Mouse (Mus musculus) CH12.LX (cell line): ENCODE results near the gene Gclm. TPM values are rescaled to one million over a fixed set of nuclear protein-coding genes. Genes with fewer than 3 reads are reported as not detected.

Source experiments
- DNase-seq: peaks from one replicate; pipeline ENCODE4 v3.0.0-alpha.2; 2013; ENCODE audit errors: extremely low read depth
- H3K27ac ChIP-seq: 2 replicates; pipeline ENCODE4 v1.5.1; 2012; ENCODE audit warnings: low read depth, mild to moderate bottlenecking, control low read depth, moderate library complexity; ENCODE audit not compliant: insufficient read depth
- H3K27me3 ChIP-seq: replicated peaks from 2 replicates; pipeline ENCODE3; 2012; ENCODE audit warnings: inconsistent platforms
- H3K36me3 ChIP-seq, 2 experiments: replicated peaks in 1 of 2; 2 replicates each; pipeline versions ENCODE3 to v1.6.1; 2012; ENCODE audit warnings: inconsistent platforms in 1 of 2, low read length in 1 of 2, mild to moderate bottlenecking in 1 of 2, mixed read lengths in 1 of 2, moderate library complexity in 1 of 2; ENCODE audit not compliant: control insufficient read depth in 1 of 2, insufficient read depth in 1 of 2
- H3K4me1 ChIP-seq, 2 experiments: 2 replicates each; pipeline ENCODE4 v1.6.1; 2012; ENCODE audit warnings: inconsistent platforms in 1 of 2, moderate library complexity in 1 of 2; ENCODE audit not compliant: insufficient read depth in 2 of 2, control insufficient read depth in 1 of 2
- H3K4me2 ChIP-seq: 2 replicates; pipeline ENCODE4 v1.6.1; 2012; ENCODE audit warnings: low read depth, mild to moderate bottlenecking, control low read depth; ENCODE audit not compliant: poor library complexity, insufficient read depth, severe bottlenecking
- H3K4me3 ChIP-seq, 3 experiments: fragments of 150-350 bp in 1 of 3; sonication (generic) in 1 of 3; replicated peaks in 1 of 3; 2 replicates each; pipeline versions ENCODE3 to v1.5.1; 2011 to 2012; ENCODE audit warnings: low read depth in 2 of 3, low read length in 2 of 3, mild to moderate bottlenecking in 2 of 3, moderate library complexity in 2 of 3, control low read depth in 1 of 3, improper control_type of control experiment in 1 of 3, inconsistent platforms in 1 of 3, mixed read lengths in 1 of 3; ENCODE audit not compliant: poor library complexity in 1 of 3
- H3K79me2 ChIP-seq: replicated peaks from 2 replicates; pipeline ENCODE4 v1.6.1; 2012; ENCODE audit warnings: mild to moderate bottlenecking, moderate library complexity; ENCODE audit not compliant: control insufficient read depth, poor library complexity, insufficient read depth, severe bottlenecking; ENCODE audit errors: extremely low read depth
- H3K9ac ChIP-seq: 2 replicates; pipeline ENCODE4 v1.6.1; 2012; ENCODE audit warnings: low read depth, mild to moderate bottlenecking, control low read depth, moderate library complexity; ENCODE audit not compliant: insufficient read depth
- H3K9me3 ChIP-seq: replicated peaks from 2 replicates; pipeline ENCODE3; 2012; ENCODE audit warnings: low read length, inconsistent platforms, mixed read lengths
- E2F4 ChIP-seq: IDR thresholded peaks from 2 replicates; pipeline ENCODE4 v1.6.1; 2011; ENCODE audit warnings: low read depth, low read length, improper control_type of control experiment; ENCODE audit not compliant: insufficient replicate concordance
- ELF1 ChIP-seq: IDR thresholded peaks from 2 replicates; pipeline ENCODE4 v1.6.1; 2014; ENCODE audit warnings: low read depth, mild to moderate bottlenecking, inconsistent platforms, low read length, improper control_type of control experiment
- EP300 ChIP-seq: IDR thresholded peaks from 2 replicates; pipeline ENCODE4 v1.6.1; 2011; ENCODE audit warnings: low read length, improper control_type of control experiment
- ETS1 ChIP-seq: conservative IDR thresholded peaks from 2 replicates; pipeline ENCODE4 v1.6.1; 2012; ENCODE audit warnings: low read depth, mild to moderate bottlenecking, inconsistent platforms, low read length, improper control_type of control experiment, moderate library complexity
- HCFC1 ChIP-seq: IDR thresholded peaks from 2 replicates; pipeline ENCODE4 v1.6.1; 2012; ENCODE audit warnings: low read depth, mild to moderate bottlenecking, inconsistent platforms, low read length, improper control_type of control experiment
- JUND ChIP-seq: conservative IDR thresholded peaks from 2 replicates; pipeline ENCODE4 v1.6.1; 2011; ENCODE audit warnings: low read depth, low read length, improper control_type of control experiment
- MAFK ChIP-seq: IDR thresholded peaks from 2 replicates; pipeline ENCODE4 v1.6.1; 2011; ENCODE audit warnings: low read length, improper control_type of control experiment; ENCODE audit not compliant: insufficient replicate concordance
- MAX ChIP-seq: IDR thresholded peaks from 2 replicates; pipeline ENCODE4 v1.6.1; 2011; ENCODE audit warnings: low read length, improper control_type of control experiment
- MAZ ChIP-seq: IDR thresholded peaks from 2 replicates; pipeline ENCODE4 v1.6.1; 2012; ENCODE audit warnings: low read depth, mild to moderate bottlenecking, inconsistent platforms, low read length, improper control_type of control experiment, moderate library complexity
- MEF2A ChIP-seq: IDR thresholded peaks from 2 replicates; pipeline ENCODE4 v1.6.1; 2014; ENCODE audit warnings: low read depth, mild to moderate bottlenecking, inconsistent platforms, low read length, improper control_type of control experiment, borderline replicate concordance
- MXI1 ChIP-seq: IDR thresholded peaks from 2 replicates; pipeline ENCODE4 v1.6.1; 2011; ENCODE audit warnings: mild to moderate bottlenecking, low read depth, low read length, improper control_type of control experiment
- MYC ChIP-seq: IDR thresholded peaks from 2 replicates; pipeline ENCODE4 v1.6.1; 2011; ENCODE audit warnings: low read depth, mild to moderate bottlenecking, improper control_type of control experiment, low read length
- PAX5 ChIP-seq: IDR thresholded peaks from 2 replicates; pipeline ENCODE4 v1.6.1; 2012; ENCODE audit warnings: low read length, inconsistent platforms, mixed read lengths
- RAD21 ChIP-seq: IDR thresholded peaks from 2 replicates; pipeline ENCODE4 v1.6.1; 2011; ENCODE audit warnings: low read depth, mild to moderate bottlenecking, low read length, improper control_type of control experiment, moderate library complexity
- SMC3 ChIP-seq: IDR thresholded peaks from 2 replicates; pipeline ENCODE4 v1.6.1; 2011; ENCODE audit warnings: low read depth, low read length, improper control_type of control experiment
- TBP ChIP-seq: conservative IDR thresholded peaks from 2 replicates; pipeline ENCODE4 v1.6.1; 2011; ENCODE audit warnings: low read depth, low read length, improper control_type of control experiment
- TCF12 ChIP-seq: IDR thresholded peaks from 2 replicates; pipeline ENCODE4 v1.6.1; 2014; ENCODE audit warnings: low read depth, mild to moderate bottlenecking, inconsistent platforms, low read length, improper control_type of control experiment
- UBTF ChIP-seq: IDR thresholded peaks from 2 replicates; pipeline ENCODE4 v1.6.1; 2012; ENCODE audit warnings: low read depth, mild to moderate bottlenecking, inconsistent platforms, low read length, improper control_type of control experiment, moderate library complexity
- USF2 ChIP-seq: conservative IDR thresholded peaks from 2 replicates; pipeline ENCODE4 v1.6.1; 2011; ENCODE audit warnings: low read depth, low read length, improper control_type of control experiment
- ZC3H11A ChIP-seq: IDR thresholded peaks from 2 replicates; pipeline ENCODE4 v1.6.1; 2012; ENCODE audit warnings: low read depth, mild to moderate bottlenecking, inconsistent platforms, low read length, improper control_type of control experiment
- ZMIZ1 ChIP-seq: IDR thresholded peaks from 2 replicates; pipeline ENCODE4 v1.6.1; 2012; ENCODE audit warnings: low read depth, mild to moderate bottlenecking, inconsistent platforms, low read length, improper control_type of control experiment
- dilution Hi-C: fragments of 300-500 bp; cut with MboI; formaldehyde crosslinking; loops from 2 replicates; pipeline ENCODE4 v1.14.3; 2020; ENCODE audit warnings: low sequenced_read_pairs; ENCODE audit not compliant: extremely low pct_unique_long_range_greater_than_20kb, extremely low pct_ligation_motif_present
- in situ Hi-C: fragments of 300-500 bp; cut with MboI; formaldehyde crosslinking; loops from 3 replicates; pipeline ENCODE4 v1.14.3; 2019; ENCODE audit warnings: low sequenced_read_pairs, low pct_ligation_motif_present, low pct_unique_long_range_greater_than_20kb, mixed read lengths
- polyA plus RNA-seq: library from polyadenylated mRNA; unstranded; fragments of >175 nt; gene quantifications from 2 replicates; pipeline ENCODE4 v1.2.1, GENCODE M21; 2012; ENCODE audit warnings: low read depth; ENCODE audit not compliant: insufficient read length
- total RNA-seq, 2 experiments: library from RNA; depleted of rRNA; stranded (reverse); fragments of 300-350 nt in 1 of 2; fragments of >200 nt in 1 of 2; gene quantifications; 2 replicates each; pipeline ENCODE4 v1.2.3; 2012 to 2014

The Gclm gene
- total and polyA plus RNA-seq, 3 experiments = 26.1 to 195 (median 108) TPM

DNA sequence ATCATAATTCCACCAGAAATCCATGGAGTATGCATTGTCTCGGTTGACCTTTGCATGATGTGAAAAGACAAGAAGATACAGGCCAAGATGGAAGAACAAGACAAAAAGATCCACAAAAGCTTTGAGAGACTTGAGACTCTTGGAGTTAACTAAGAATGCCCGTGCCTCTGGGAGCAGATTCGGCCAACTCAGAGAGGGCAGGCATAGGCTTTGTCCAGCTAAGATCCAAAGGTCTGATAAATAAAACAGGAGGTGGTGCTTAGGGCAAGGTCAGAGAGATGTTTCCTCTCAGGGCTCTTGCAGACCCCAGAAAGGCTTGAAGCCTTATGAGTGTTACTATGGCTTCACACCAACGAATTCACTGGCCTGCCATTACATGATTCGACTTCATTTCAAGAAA lies 45.3 kb upstream of the Gclm start (continued):
- TF ChIP-seq PAX5 = no peak
- TF ChIP-seq, all 38 proteins: peak for 0

DNA sequence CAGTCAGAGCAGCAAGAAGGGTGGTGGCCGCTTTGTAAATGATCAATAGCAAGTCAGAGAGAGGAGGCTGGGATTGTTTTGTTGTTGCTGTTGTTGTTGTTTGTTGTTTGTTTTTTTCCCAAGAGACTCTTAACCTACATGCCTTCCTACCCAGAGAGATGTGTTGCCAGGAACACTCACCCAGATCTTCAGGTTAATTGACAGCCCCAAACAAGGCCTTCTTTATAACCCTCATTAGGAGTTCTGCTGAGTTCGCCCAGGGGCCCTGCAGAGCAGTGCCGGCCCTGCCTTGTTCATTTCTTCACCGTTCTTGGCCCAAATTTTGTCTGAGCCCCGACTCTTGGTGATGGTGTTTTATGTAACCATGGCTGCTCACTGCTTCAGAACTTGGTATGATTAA lies 44.9 kb upstream of the Gclm start:
- H3K4me3 ChIP-seq = no peak overlapping the region
- no peak for TF ChIP-seq MAZ
- TF ChIP-seq TBP = no peak
- no peak for TF ChIP-seq MXI1
- TF ChIP-seq ZMIZ1 = no peak
- no peak for TF ChIP-seq SMC3
- no peak for TF ChIP-seq E2F4
- no peak for TF ChIP-seq RAD21
- TF ChIP-seq MAFK = no peak
- TF ChIP-seq MYC = no peak
- TF ChIP-seq JUND = no peak
- TF ChIP-seq USF2 = no peak
- no peak for TF ChIP-seq ZC3H11A
- TF ChIP-seq HCFC1 = no peak
- TF ChIP-seq ELF1 = no peak
- no peak for TF ChIP-seq MEF2A
- no peaks in the 10 kb centered on the region for H3K4me1 ChIP-seq
- in situ Hi-C loops = no loop called here
- H3K9me3 ChIP-seq = no peaks in the 10 kb centered on the region
- H3K4me2 ChIP-seq = no peak overlapping the region
- H3K79me2 ChIP-seq = no peaks in the 10 kb centered on the region
- DNase-seq = no peak
- dilution Hi-C loops = no loop called here
- no peaks in the 10 kb centered on the region for H3K36me3 ChIP-seq
- H3K27me3 ChIP-seq = no peaks in the 10 kb centered on the region
- no peak overlapping the region for H3K27ac ChIP-seq
- no peak overlapping the region for H3K9ac ChIP-seq

DNA sequence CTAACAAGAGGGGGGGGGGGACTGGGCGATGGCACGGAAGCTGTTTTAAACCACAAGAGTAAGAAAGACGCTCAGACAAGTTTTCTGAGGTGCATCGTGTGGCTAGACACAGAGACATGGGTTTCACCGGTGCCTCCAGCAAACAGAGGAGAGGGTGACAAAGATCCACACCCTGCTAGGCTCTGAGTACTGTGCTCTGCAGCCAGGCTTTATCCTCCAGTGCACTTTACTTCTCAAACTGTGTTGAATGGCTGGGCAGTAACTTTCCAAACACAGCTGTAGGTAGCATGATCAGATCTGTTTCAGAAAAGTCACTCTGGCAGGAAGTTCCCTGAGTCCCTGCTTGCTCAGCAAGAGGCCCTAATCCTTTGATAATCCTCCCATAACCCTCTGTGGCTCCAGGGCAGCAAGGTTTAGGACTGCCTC lies 43.0 kb upstream of the Gclm start:
- Histone ChIP-seq H3K4me3 (no peak overlapping the region), H3K27ac (no peak overlapping the region), H3K79me2 (no peaks in the 10 kb centered on the region), H3K9ac (no peak overlapping the region), H3K4me2 (no peak overlapping the region), H3K4me1 (no peaks in the 10 kb centered on the region), H3K9me3 (no peaks in the 10 kb centered on the region), H3K36me3 (no peaks in the 10 kb centered on the region), H3K27me3 (no peaks in the 10 kb centered on the region)
- TF ChIP-seq ZMIZ1 = no peak
- no peak for TF ChIP-seq MAX
- no peak for TF ChIP-seq MXI1
- no peak for TF ChIP-seq MAZ
- no peak for TF ChIP-seq UBTF
- TF ChIP-seq ETS1 = no peak
- TF ChIP-seq EP300 = no peak
- no peak for TF ChIP-seq TCF12
- TF ChIP-seq HCFC1 = no peak
- dilution Hi-C loops (no loop called here), in situ Hi-C loops (no loop called here)
- no peak for DNase-seq
